Mouse (Mus musculus) hindbrain, embryonic 13.5 days (tissue): Measurements from ENCODE around the gene Malsu1. TPM values are rescaled to one million over a fixed set of nuclear protein-coding genes. Genes with fewer than 3 reads are reported as not detected.

ENCODE experiments used
- ATAC-seq: fragments of 200-750 bp; cut with Nextera tagmentation; 2 replicates; pipeline ENCODE4 v1.8.0; 2017; ENCODE audit warnings: moderate TSS enrichment; ENCODE audit not compliant: low FRiP score
- H3K27ac ChIP-seq: fragments of 300-500 bp; sonication (generic); 2 replicates; pipeline ENCODE4 v1.5.1; 2015; ENCODE audit warnings: inconsistent platforms, mild to moderate bottlenecking, moderate library complexity
- H3K27me3 ChIP-seq: fragments of 300-500 bp; sonication (generic); 2 replicates; pipeline ENCODE4 v1.6.1; 2015; ENCODE audit warnings: mild to moderate bottlenecking, inconsistent platforms
- H3K36me3 ChIP-seq: fragments of 300-500 bp; sonication (generic); 2 replicates; pipeline ENCODE4 v1.6.1; 2015; ENCODE audit warnings: mild to moderate bottlenecking, inconsistent platforms
- H3K4me1 ChIP-seq: fragments of 300-500 bp; sonication (generic); replicated peaks from 2 replicates; pipeline ENCODE4 v1.6.1; 2015; ENCODE audit warnings: inconsistent platforms
- H3K4me2 ChIP-seq: fragments of 300-500 bp; sonication (generic); 2 replicates; pipeline ENCODE4 v1.6.1; 2015; ENCODE audit warnings: inconsistent platforms, mild to moderate bottlenecking, moderate library complexity
- H3K4me3 ChIP-seq: fragments of 300-500 bp; sonication (generic); 2 replicates; pipeline ENCODE4 v1.5.1; 2015; ENCODE audit warnings: mild to moderate bottlenecking, inconsistent platforms
- H3K9ac ChIP-seq: fragments of 300-500 bp; sonication (generic); 2 replicates; pipeline ENCODE4 v1.6.1; 2015; ENCODE audit warnings: mild to moderate bottlenecking, inconsistent platforms
- H3K9me3 ChIP-seq: fragments of 300-500 bp; sonication (generic); 2 replicates; pipeline ENCODE4 v1.6.1; 2016; ENCODE audit warnings: inconsistent platforms
- WGBS: fragments of 180-500 bp; shearing (Covaris S2); methylation state at CpG from one replicate; pipeline ENCODE4 v1.1.7; 2015; 5-methylcytosine and 5-hydroxymethylcytosine counted together
- polyA plus RNA-seq: library from polyadenylated mRNA; unstranded; fragments of >200 nt; fragmentation: Nextera tagmentation; extraction: Ambion mirVana; gene quantifications from 2 replicates; pipeline ENCODE4 v1.2.1, GENCODE M21; 2015

Malsu1 gene
- 60.7 and 73.6 TPM in 2 replicates for polyA plus RNA-seq

DNA sequence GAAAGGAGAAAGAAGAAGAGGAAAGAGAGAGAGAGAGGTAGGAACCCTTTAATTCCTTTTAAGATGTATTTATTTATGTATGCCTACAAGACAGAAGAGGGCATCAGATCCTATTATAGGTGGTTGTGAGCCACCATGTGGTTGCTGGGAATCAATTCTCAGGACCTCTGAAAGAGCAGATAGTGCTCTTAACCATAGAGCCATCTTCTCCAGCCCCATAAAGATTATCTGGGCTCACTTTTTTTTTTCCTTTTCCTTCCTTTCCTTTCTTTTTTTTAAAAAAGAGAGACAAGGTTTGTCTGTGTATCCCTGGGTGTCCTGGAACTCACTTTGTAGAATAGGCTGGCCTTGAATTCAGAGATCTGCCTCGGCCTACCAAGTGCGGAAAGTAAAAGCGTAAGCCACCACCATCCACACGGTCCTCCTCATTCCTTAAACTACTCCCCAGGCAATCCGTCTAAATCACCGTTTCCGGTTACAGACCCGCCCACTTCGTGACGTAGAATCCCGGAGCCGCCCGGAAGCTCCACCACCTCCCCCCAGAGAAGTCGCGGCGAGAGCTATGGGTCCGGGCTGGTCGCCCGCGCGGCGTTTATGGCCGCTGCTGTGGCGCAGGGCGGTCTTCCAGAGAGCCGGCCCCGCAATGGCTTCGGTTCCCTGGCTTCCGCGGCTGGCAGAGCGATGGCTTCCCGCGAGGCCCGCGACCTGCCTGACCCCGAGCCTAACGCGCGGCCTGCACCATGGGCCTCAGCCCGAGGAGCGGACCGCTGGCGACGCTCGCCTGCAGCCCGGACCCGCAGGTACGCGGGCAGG is at the start of gene Malsu1:
Gene Malsu1, plus strand, starts transcription at position 492 of the 813 bp plus-strand sequence.
- under 1% methylated on average over 49 of the region's 49 CpGs for WGBS
- Histone ChIP-seq H3K4me3 (peak within 1 kb of the TSS; percentile 98), H3K27ac (peak within 1 kb of the TSS; percentile 89), H3K9me3 (no peaks in the 10 kb centered on the region), H3K9ac (peak within 1 kb of the TSS; percentile 97), H3K4me1 (peaks cover 20% of the 10 kb centered on the region), H3K4me2 (peak within 1 kb of the TSS; percentile 77), H3K27me3 (no peaks in the 10 kb centered on the region), H3K36me3 (no peaks in the 10 kb centered on the region)
- peak; percentile 96 for ATAC-seq

DNA sequence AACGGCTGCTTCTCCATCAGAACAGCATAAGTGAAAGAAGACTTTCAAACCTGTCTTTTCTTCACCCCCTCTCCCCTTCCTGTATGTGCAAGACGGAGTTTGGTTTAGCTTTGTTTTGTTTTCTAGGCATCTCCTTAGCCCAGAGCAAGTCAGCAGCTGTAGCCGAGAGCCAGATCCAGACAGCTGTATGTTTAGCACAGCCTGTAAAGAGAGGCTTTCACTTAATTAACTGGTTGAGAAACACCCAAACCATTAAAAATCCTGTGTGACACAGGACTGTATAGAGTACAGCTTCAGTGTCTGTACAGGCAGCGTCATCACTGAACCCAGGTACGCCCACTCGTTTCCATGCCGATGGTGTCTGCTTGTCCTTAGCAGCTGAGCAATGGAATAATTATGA is 48.3 kb upstream of the Malsu1 start:
- H3K4me2 ChIP-seq = no peak overlapping the region
- whole genome bisulfite sequencing = 87% methylated on average over 7 of the region's 7 CpGs
- no peak overlapping the region for H3K9ac ChIP-seq
- H3K9me3 ChIP-seq = no peaks in the 10 kb centered on the region
- H3K4me3 ChIP-seq = no peak overlapping the region
- ATAC-seq = no peak
- no peaks in the 10 kb centered on the region for H3K36me3 ChIP-seq
- no peak overlapping the region for H3K27ac ChIP-seq
- H3K27me3 ChIP-seq = 0 out of 2 replicates have a peak, but pooled peaks cover 5% of the 10 kb centered on the region
- peaks cover 5% of the 10 kb centered on the region for H3K4me1 ChIP-seq

DNA sequence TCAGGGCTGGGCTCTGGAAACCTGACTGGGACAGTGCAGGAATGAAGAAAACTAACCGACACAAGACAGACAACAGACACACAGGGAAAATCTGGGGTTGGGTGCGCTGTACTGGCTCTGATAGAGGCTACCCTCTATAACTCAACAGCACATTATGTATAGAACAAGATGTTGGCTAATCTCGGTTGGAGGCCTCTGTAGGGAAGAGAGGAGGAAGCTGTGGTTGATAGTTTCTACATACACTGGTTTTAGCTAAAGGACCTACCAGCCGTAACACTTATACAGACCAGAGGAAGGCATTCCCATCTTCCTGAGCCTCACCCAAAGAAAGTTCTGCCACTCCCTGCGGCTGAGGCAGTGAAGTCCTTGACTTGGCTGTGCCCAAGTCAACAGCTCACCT is 47.1 kb upstream of the Malsu1 start:
- Histone ChIP-seq H3K36me3 (no peaks in the 10 kb centered on the region), H3K4me2 (no peak overlapping the region), H3K4me1 (no peaks in the 10 kb centered on the region; the same call in 1 of the 2 replicates), H3K9ac (no peak overlapping the region), H3K9me3 (no peaks in the 10 kb centered on the region), H3K27me3 (0 out of 2 replicates have a peak, but pooled peaks cover 5% of the 10 kb centered on the region), H3K27ac (no peak overlapping the region), H3K4me3 (no peak overlapping the region)
- 88% methylated on average over 5 of the region's 5 CpGs for WGBS
- ATAC-seq = no peak

DNA sequence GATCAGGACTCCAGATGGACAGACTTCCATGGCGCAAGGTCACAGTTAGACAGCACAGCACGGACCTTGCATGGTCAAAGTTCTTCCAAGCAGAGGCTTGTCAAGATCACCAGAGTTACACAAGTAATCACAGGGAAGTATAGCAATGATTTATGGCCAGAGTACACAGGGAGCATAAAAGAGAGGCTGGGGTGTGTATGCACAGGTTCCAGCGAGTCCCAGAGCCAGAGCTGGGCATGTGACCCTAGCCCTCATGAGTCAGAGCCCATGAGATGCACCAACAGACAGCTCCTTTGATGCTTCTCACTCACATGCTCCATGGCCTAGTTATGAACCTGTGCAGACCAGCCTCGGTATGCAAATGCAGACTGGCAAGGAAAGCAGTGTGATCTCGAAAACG is 45.6 kb upstream of the Malsu1 start:
- no peak overlapping the region for H3K4me3 ChIP-seq
- no peaks in the 10 kb centered on the region for H3K4me1 ChIP-seq
- no peak overlapping the region for H3K27ac ChIP-seq
- H3K36me3 ChIP-seq = no peaks in the 10 kb centered on the region
- no peaks in the 10 kb centered on the region for H3K9me3 ChIP-seq
- 92% methylated on average over 6 of the region's 6 CpGs for WGBS
- H3K9ac ChIP-seq = no peak overlapping the region
- ATAC-seq = no peak
- H3K4me2 ChIP-seq = no peak overlapping the region
- H3K27me3 ChIP-seq = no peaks in the 10 kb centered on the region

DNA sequence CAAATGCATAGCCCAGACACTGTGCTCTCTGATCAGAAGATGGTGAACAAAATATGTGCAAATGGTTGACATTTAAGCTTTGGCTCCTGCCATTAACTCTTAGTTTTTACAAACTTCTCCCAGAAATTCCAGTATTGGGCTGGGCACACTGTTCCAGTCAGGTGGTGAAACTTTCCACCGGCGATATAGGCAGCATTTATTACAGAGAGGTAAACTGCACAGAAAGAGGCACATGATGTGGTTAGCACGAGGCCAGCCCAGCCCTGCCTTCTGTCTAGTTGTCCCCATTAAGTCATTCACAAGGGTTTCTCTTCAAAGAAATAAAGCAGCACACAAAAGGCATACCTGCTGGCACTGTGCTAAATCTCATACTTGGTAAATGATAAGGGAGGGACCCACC is 44.9 kb upstream of the Malsu1 start:
- Histone ChIP-seq H3K4me3 (no peak overlapping the region), H3K4me2 (no peak overlapping the region), H3K9ac (no peak overlapping the region), H3K9me3 (no peaks in the 10 kb centered on the region), H3K36me3 (no peaks in the 10 kb centered on the region), H3K4me1 (no peaks in the 10 kb centered on the region), H3K27me3 (no peaks in the 10 kb centered on the region), H3K27ac (no peak overlapping the region)
- ATAC-seq = no peak
- WGBS = 94% methylated on average over 3 of the region's 3 CpGs

DNA sequence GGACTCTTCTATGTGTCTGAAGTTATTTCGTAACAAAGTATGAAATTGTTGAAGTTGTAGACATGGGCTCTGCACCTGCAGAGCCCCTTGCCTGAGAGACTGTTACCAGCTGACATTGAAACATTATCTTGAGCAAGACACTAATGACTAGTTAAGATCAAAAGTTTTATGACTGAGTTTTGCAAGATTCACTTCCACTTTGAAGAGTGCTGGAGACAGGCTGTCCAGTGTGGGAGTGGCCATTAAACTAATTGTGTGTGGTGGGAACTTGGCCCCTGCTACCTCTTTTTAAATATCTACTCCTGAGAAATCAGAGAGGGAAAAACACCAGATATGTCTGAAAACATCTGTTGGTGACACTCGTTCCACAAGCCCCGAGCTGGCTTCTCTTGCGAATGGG is 42.4 kb upstream of the Malsu1 start:
- 91% methylated on average over 4 of the region's 4 CpGs for WGBS
- no peak for ATAC-seq
- Histone ChIP-seq H3K9ac (no peak overlapping the region), H3K4me2 (no peak overlapping the region), H3K36me3 (no peaks in the 10 kb centered on the region), H3K27ac (no peak overlapping the region), H3K9me3 (no peaks in the 10 kb centered on the region), H3K4me3 (no peak overlapping the region), H3K27me3 (peaks cover 15% of the 10 kb centered on the region), H3K4me1 (no peaks in the 10 kb centered on the region)

DNA sequence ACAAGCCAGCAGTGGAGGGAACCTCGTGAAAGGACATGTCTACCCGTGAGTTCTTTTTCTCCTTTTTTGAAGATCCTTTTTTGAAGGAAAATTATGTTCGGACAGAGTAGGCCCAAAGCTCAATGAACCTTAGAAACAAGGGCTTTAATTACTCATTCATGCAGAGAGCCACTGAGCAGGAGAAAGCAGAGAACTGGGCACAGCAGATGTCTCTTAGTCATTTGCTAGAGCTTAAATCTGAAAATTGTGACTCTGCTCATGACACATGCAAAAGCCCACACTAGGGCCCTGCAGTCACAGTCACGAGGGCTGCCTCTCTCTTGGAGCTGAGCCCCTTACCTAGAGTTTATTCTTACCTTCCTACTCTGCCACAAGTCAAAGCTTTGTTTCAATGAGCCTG is 40.8 kb upstream of the Malsu1 start:
- Histone ChIP-seq H3K27ac (no peak overlapping the region), H3K4me2 (no peak overlapping the region), H3K9me3 (no peaks in the 10 kb centered on the region), H3K4me1 (no peaks in the 10 kb centered on the region), H3K27me3 (peaks cover 30% of the 10 kb centered on the region), H3K9ac (no peak overlapping the region), H3K4me3 (no peak overlapping the region), H3K36me3 (no peaks in the 10 kb centered on the region)
- 72% methylated on average over 4 of the region's 4 CpGs for WGBS
- no peak for ATAC-seq

DNA sequence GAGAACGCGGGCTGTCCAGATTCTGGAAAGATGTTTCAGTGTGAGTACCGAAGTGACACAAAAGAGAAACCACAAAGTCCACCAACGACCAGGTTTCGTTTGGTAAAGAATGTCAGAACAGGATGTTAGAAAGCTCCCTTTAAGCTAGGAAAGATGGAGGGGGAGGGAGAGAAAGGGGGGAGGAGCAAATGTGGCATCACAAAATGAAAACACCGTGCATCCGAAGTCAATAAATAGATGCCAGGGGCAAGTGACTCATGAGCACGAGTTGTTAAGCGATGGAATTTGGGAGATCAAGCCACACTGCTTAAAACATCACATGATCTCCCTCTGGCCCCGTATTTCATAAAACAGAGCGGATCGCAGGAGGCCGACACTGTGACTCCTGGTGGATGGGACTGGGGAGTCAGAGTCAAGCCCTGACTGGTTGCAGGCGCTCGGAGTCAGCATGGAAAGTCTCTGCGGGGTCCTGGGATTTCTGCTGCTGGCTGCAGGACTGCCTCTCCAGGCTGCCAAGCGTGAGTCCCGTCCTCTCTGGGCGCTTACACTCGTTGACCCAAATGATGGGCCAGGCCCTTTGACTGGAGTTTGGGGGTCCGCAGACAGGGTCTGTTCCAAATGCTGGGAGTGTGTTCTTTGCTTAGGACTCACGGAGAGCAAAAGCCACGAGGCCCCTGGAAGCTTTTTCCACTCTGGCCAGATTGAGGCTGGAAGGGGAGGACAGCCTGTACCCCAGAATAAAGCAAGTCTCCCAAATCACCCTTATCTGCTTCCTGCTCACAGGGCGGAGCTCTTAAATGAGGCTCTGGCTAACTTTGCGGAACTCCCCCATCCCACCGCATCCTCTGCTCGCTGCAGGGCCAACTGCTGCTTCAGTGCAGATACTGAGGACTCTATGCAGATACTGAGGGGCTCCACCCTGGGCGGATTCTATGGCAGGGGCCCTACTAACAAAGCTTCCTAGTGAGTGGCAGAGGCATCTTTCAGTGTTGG is 37.0 kb upstream of the Malsu1 start, which contains the start of gene Gpnmb:
Gene Gpnmb, plus strand, starts transcription at position 272 of the 993 bp plus-strand sequence.
- Histone ChIP-seq H3K4me3 (no peak within 1 kb of the TSS), H3K9ac (no peak within 1 kb of the TSS), H3K27ac (no peak within 1 kb of the TSS), H3K4me2 (peak within 1 kb of the TSS; percentile 6; the same call in 1 of the 2 replicates), H3K4me1 (peaks cover 4% of the 10 kb centered on the region), H3K27me3 (peaks cover 35% of the 10 kb centered on the region), H3K36me3 (no peaks in the 10 kb centered on the region), H3K9me3 (no peaks in the 10 kb centered on the region)
- ATAC-seq = no peak
- 49% methylated on average over 28 of the region's 28 CpGs for WGBS

DNA sequence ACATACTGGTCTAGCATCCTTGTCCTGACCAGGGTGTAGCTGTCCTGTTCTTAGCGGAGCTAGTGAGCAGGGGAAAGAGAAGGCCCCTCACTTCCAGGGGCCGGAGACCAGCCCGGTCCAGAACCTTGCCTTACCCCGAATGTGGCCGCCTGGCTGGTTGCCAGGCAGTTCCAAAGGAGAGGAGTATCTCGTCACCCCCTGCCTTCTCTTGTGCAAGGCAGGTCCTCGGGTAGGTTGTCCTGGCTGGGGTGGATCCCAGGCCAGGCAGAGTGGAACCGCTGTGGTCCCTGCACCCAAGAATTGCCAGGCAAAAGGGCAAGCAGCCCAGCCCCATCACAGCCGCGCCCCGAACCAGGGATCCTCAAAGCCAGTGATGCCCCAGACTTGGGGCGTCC is 36.3 kb upstream of the Malsu1 start:
- no peak for ATAC-seq
- H3K4me2 ChIP-seq = no peak overlapping the region

DNA sequence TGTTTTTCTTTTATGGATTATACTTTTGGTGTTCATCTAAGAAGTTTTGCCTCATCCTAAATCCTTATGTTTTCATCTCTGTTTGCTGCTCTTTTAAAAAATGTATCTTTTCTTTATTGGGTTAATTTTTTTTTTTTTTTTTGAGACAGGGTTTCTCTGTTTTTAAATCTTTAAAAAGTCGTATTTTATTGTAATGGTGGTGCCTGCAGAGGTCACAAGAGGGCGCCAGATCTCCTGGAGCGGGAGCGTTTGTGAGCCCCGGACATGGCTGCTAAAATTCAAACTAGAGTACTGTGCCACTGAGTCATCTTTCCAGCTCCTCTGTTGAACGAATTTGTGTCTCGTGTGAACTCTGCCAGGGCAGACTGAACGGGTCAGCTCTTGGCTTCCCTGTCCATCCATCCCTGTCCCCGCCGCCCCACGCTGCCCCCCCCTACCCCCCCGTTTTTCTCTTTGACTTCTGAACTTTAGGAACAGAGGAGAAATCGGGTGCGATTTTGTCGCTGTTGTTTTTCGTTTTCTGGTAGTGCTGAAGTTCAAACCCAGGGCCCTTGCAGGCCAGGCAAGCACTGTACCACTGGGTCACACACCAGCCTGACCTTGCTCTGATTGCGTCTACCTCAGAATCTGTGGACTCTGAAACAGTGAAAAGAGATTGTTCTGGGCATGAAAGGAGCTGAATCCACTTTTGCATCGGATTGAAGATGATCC is 34.0 kb upstream of the Malsu1 start:
- 16% methylated on average over 18 of the region's 18 CpGs for WGBS
- Histone ChIP-seq H3K27me3 (peaks cover 32% of the 10 kb centered on the region), H3K4me1 (peaks cover 4% of the 10 kb centered on the region), H3K9me3 (no peaks in the 10 kb centered on the region), H3K36me3 (no peaks in the 10 kb centered on the region), H3K4me3 (peak overlapping the region; percentile 30), H3K9ac (0 out of 2 replicates have a peak overlapping the region, but pooled peaks have one; percentile 46), H3K4me2 (peak overlapping the region; percentile 48), H3K27ac (no peak overlapping the region)
- no peak for ATAC-seq

More for the DNA sequence above, 36.3 kb upstream of the Malsu1 start:
- WGBS = 65% methylated on average over 12 of the region's 12 CpGs
- Histone ChIP-seq H3K36me3 (no peaks in the 10 kb centered on the region), H3K4me1 (peaks cover 4% of the 10 kb centered on the region), H3K4me3 (no peak overlapping the region), H3K9me3 (no peaks in the 10 kb centered on the region), H3K9ac (no peak overlapping the region), H3K27ac (no peak overlapping the region), H3K27me3 (peaks cover 35% of the 10 kb centered on the region)

DNA sequence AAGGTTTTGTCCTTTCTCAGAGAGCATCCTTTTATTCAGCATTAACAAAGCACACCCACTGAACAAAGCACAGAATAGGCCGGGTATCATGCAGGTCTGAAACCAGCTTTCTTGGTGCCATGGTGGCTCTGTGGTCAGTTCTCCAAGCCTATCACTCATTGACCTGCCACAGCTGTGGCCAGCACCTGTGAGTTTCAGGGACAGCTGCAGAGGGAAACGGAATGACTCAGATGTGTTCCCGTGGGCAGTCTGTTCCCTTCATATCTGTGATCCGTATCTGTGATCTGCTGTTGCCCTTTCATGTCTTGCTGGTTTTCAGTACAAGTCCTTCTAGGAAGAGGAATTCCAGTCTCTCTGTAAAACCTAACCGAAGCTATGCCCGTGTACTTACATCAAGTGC is 27.1 kb upstream of the Malsu1 start:
- H3K9ac ChIP-seq = no peak overlapping the region
- no peak for ATAC-seq

More for the DNA sequence above, 27.1 kb upstream of the Malsu1 start:
- no peaks in the 10 kb centered on the region for H3K27me3 ChIP-seq
- no peak overlapping the region for H3K4me3 ChIP-seq
- no peak overlapping the region for H3K4me2 ChIP-seq
- H3K4me1 ChIP-seq = peaks cover 3% of the 10 kb centered on the region; the same call in 1 of the 2 replicates
- no peaks in the 10 kb centered on the region for H3K36me3 ChIP-seq
- H3K27ac ChIP-seq = no peak overlapping the region
- no peaks in the 10 kb centered on the region for H3K9me3 ChIP-seq
- WGBS = 60% methylated on average over 6 of the region's 6 CpGs
